Mouse (Mus musculus) embryonic facial prominence, embryonic 13.5 days (tissue): Measurements from ENCODE around the gene Cdipt. TPM values are rescaled to one million over a fixed set of nuclear protein-coding genes. Genes with fewer than 3 reads are reported as not detected.
A peak's percentile ranks its signal among the peaks of the same experiment; 100 is the strongest.

ENCODE experiments used
- ATAC-seq: fragments of 200-750 bp; cut with Nextera tagmentation; 2 replicates; pipeline ENCODE4 v1.8.0; 2017; ENCODE audit warnings: low read depth; ENCODE audit not compliant: insufficient number of reproducible peaks, insufficient read depth, low FRiP score, low TSS enrichment
- H3K27ac ChIP-seq: fragments of 300-500 bp; sonication (generic); 2 replicates; pipeline ENCODE4 v1.5.1; 2015; ENCODE audit warnings: moderate library complexity, mild to moderate bottlenecking, inconsistent platforms
- H3K27me3 ChIP-seq: fragments of 300-500 bp; sonication (generic); 2 replicates; pipeline ENCODE4 v1.6.1; 2015; ENCODE audit warnings: mild to moderate bottlenecking, inconsistent platforms
- H3K36me3 ChIP-seq: fragments of 300-500 bp; sonication (generic); 2 replicates; pipeline ENCODE4 v1.6.1; 2015; ENCODE audit warnings: mild to moderate bottlenecking, inconsistent platforms
- H3K4me1 ChIP-seq: fragments of 300-500 bp; sonication (generic); 2 replicates; pipeline ENCODE4 v1.6.1; 2015; ENCODE audit warnings: inconsistent platforms
- H3K4me2 ChIP-seq: fragments of 300-500 bp; sonication (generic); 2 replicates; pipeline ENCODE4 v1.6.1; 2015; ENCODE audit warnings: moderate library complexity, mild to moderate bottlenecking, inconsistent platforms
- H3K4me3 ChIP-seq: fragments of 300-500 bp; sonication (generic); 2 replicates; pipeline ENCODE4 v1.5.1; 2015; ENCODE audit warnings: mild to moderate bottlenecking, inconsistent platforms
- H3K9ac ChIP-seq: fragments of 300-500 bp; sonication (generic); 2 replicates; pipeline ENCODE4 v1.6.1; 2015; ENCODE audit warnings: mild to moderate bottlenecking, inconsistent platforms
- H3K9me3 ChIP-seq: fragments of 300-500 bp; sonication (generic); 2 replicates; pipeline ENCODE4 v1.6.1; 2016; ENCODE audit warnings: inconsistent platforms
- WGBS: fragments of 180-500 bp; shearing (Covaris S2); methylation state at CpG from one replicate; pipeline ENCODE4 v1.1.7; 2015; ENCODE audit warnings: mixed read lengths; 5-methylcytosine and 5-hydroxymethylcytosine counted together
- polyA plus RNA-seq: library from polyadenylated mRNA; unstranded; fragments of >200 nt; fragmentation: Nextera tagmentation; extraction: Ambion mirVana; gene quantifications from 2 replicates; pipeline ENCODE4 v1.2.1, GENCODE M21; 2015

The Cdipt gene
- polyA plus RNA-seq, 1 experiment from 2014 or later, result 97.0 TPM

- ATAC-seq, result peak; percentile 89
- Histone ChIP-seq H3K4me2 (peak within 1 kb of the TSS; percentile 89), H3K36me3 (peaks cover 31% of the 10 kb centered on the region), H3K9ac (peak within 1 kb of the TSS; percentile 96), H3K27me3 (no peaks in the 10 kb centered on the region), H3K9me3 (no peaks in the 10 kb centered on the region), H3K27ac (peak within 1 kb of the TSS; percentile 97), H3K4me1 (peaks cover 10% of the 10 kb centered on the region), H3K4me3 (peak within 1 kb of the TSS; percentile 85)
- WGBS, result under 1% methylated on average over 55 of the region's 55 CpGs
These were observed 494 bp downstream of the Cdipt start, which contains the start of gene Cdiptos for GRCm38 (mm10) chr7:126975950-126976866. Gene Cdiptos (minus strand): TSS chr7:126976098.

GRCm38 (mm10) chr7:126976878-126977459 is 1.3 kb downstream of the Cdipt start:
- ATAC-seq, result no peak
- 27% methylated on average over 14 of the region's 14 CpGs for WGBS
- peaks cover 37% of the 10 kb centered on the region for H3K36me3 ChIP-seq
- peak overlapping the region; percentile 85 for H3K4me3 ChIP-seq
- peak overlapping the region; percentile 89 for H3K4me2 ChIP-seq
- peaks cover 10% of the 10 kb centered on the region for H3K4me1 ChIP-seq
- H3K27ac ChIP-seq, result peak overlapping the region; percentile 97
- no peaks in the 10 kb centered on the region for H3K9me3 ChIP-seq
- no peaks in the 10 kb centered on the region for H3K27me3 ChIP-seq
- peak overlapping the region; percentile 96 for H3K9ac ChIP-seq

GRCm38 (mm10) chr7:126978841-126979240 is 3.1 kb downstream of the Cdipt start:
- no peaks in the 10 kb centered on the region for H3K9me3 ChIP-seq
- no peak for ATAC-seq

GRCm38 (mm10) chr7:126981601-126982000 is 5.9 kb downstream of the Cdipt start:
- Histone ChIP-seq H3K36me3 (peaks cover 37% of the 10 kb centered on the region), H3K9ac (no peak overlapping the region), H3K4me3 (no peak overlapping the region), H3K27ac (no peak overlapping the region), H3K27me3 (no peaks in the 10 kb centered on the region), H3K4me2 (no peak overlapping the region), H3K9me3 (no peaks in the 10 kb centered on the region), H3K4me1 (peaks cover 5% of the 10 kb centered on the region)
- ATAC-seq, result no peak
- 85% methylated on average over 2 of the region's 2 CpGs for WGBS

More at GRCm38 (mm10) chr7:126978841-126979240, 3.1 kb downstream of the Cdipt start:
- 93% methylated on average over 6 of the region's 6 CpGs for WGBS
- Histone ChIP-seq H3K36me3 (peaks cover 37% of the 10 kb centered on the region), H3K4me1 (peaks cover 10% of the 10 kb centered on the region), H3K9ac (no peak overlapping the region), H3K4me2 (no peak overlapping the region), H3K4me3 (no peak overlapping the region), H3K27ac (no peak overlapping the region), H3K27me3 (no peaks in the 10 kb centered on the region)

GRCm38 (mm10) chr7:126982054-126982453 is 6.3 kb downstream of the Cdipt start:
- Histone ChIP-seq H3K4me3 (no peak overlapping the region), H3K4me1 (peaks cover 2% of the 10 kb centered on the region), H3K36me3 (peaks cover 37% of the 10 kb centered on the region), H3K27me3 (no peaks in the 10 kb centered on the region), H3K9ac (no peak overlapping the region), H3K4me2 (no peak overlapping the region), H3K9me3 (no peaks in the 10 kb centered on the region), H3K27ac (no peak overlapping the region)
- no peak for ATAC-seq
- 88% methylated on average over 4 of the region's 4 CpGs for WGBS

- WGBS, result 81% methylated on average over 7 of the region's 7 CpGs
- no peak overlapping the region for H3K4me2 ChIP-seq
- no peaks in the 10 kb centered on the region for H3K27me3 ChIP-seq
- no peak overlapping the region for H3K4me3 ChIP-seq
- H3K36me3 ChIP-seq, result peaks cover 35% of the 10 kb centered on the region
- no peak for ATAC-seq
- no peaks in the 10 kb centered on the region for H3K4me1 ChIP-seq
- H3K27ac ChIP-seq, result no peak overlapping the region
- H3K9ac ChIP-seq, result no peak overlapping the region
- H3K9me3 ChIP-seq, result no peaks in the 10 kb centered on the region
These were observed 7.4 kb downstream of the Cdipt start for GRCm38 (mm10) chr7:126983113-126983512.

GRCm38 (mm10) chr7:126984667-126985444 is 9.1 kb downstream of the Cdipt start:
- no peaks in the 10 kb centered on the region for H3K9me3 ChIP-seq
- H3K27ac ChIP-seq, result no peak overlapping the region
- no peak overlapping the region for H3K9ac ChIP-seq
- H3K36me3 ChIP-seq, result peaks cover 17% of the 10 kb centered on the region
- no peak overlapping the region for H3K4me2 ChIP-seq
- WGBS, result 67% methylated on average over 10 of the region's 10 CpGs
- no peak for ATAC-seq
- H3K4me3 ChIP-seq, result no peak overlapping the region
- no peaks in the 10 kb centered on the region for H3K4me1 ChIP-seq
- H3K27me3 ChIP-seq, result no peaks in the 10 kb centered on the region

- WGBS, result 35% methylated on average over 9 of the region's 9 CpGs
- Histone ChIP-seq H3K36me3 (peaks cover 4% of the 10 kb centered on the region; the same call in 1 of the 2 replicates), H3K4me2 (no peak overlapping the region), H3K27ac (no peak overlapping the region), H3K4me3 (no peak overlapping the region), H3K9ac (no peak overlapping the region), H3K9me3 (no peaks in the 10 kb centered on the region), H3K27me3 (no peaks in the 10 kb centered on the region), H3K4me1 (no peaks in the 10 kb centered on the region)
- ATAC-seq, result 0 out of 2 replicates have a peak, but pooled peaks have one; percentile 43
These were observed 10.6 kb downstream of the Cdipt start for GRCm38 (mm10) chr7:126986319-126986718.

- WGBS, result 75% methylated on average over 8 of the region's 8 CpGs
- ATAC-seq, result no peak
These were observed 13.1 kb downstream of the Cdipt start for GRCm38 (mm10) chr7:126988816-126989215.

GRCm38 (mm10) chr7:126996449-126996848 is 20.7 kb downstream of the Cdipt start:
- Histone ChIP-seq H3K4me2 (no peak overlapping the region), H3K9me3 (no peaks in the 10 kb centered on the region), H3K4me1 (no peaks in the 10 kb centered on the region), H3K4me3 (no peak overlapping the region), H3K27me3 (no peaks in the 10 kb centered on the region), H3K27ac (no peak overlapping the region), H3K9ac (no peak overlapping the region), H3K36me3 (no peaks in the 10 kb centered on the region)
- no peak for ATAC-seq
- 76% methylated on average over 4 of the region's 4 CpGs for WGBS

More at GRCm38 (mm10) chr7:126988816-126989215, 13.1 kb downstream of the Cdipt start:
- H3K9me3 ChIP-seq, result no peaks in the 10 kb centered on the region
- no peak overlapping the region for H3K9ac ChIP-seq
- H3K4me1 ChIP-seq, result no peaks in the 10 kb centered on the region
- no peaks in the 10 kb centered on the region for H3K27me3 ChIP-seq
- H3K4me3 ChIP-seq, result no peak overlapping the region
- no peak overlapping the region for H3K27ac ChIP-seq
- no peaks in the 10 kb centered on the region for H3K36me3 ChIP-seq
- no peak overlapping the region for H3K4me2 ChIP-seq

- 76% methylated on average over 10 of the region's 10 CpGs for WGBS
- ATAC-seq, result no peak
- no peak overlapping the region for H3K9ac ChIP-seq
These were observed 23.9 kb downstream of the Cdipt start for GRCm38 (mm10) chr7:126999568-126999967.

More at GRCm38 (mm10) chr7:126999568-126999967, 23.9 kb downstream of the Cdipt start:
- Histone ChIP-seq H3K36me3 (no peaks in the 10 kb centered on the region), H3K27me3 (no peaks in the 10 kb centered on the region), H3K9me3 (no peaks in the 10 kb centered on the region), H3K27ac (no peak overlapping the region), H3K4me3 (no peak overlapping the region), H3K4me1 (no peaks in the 10 kb centered on the region), H3K4me2 (no peak overlapping the region)
